Mouse (Mus musculus): ENCODE results near the gene Hdac7.

DNA sequence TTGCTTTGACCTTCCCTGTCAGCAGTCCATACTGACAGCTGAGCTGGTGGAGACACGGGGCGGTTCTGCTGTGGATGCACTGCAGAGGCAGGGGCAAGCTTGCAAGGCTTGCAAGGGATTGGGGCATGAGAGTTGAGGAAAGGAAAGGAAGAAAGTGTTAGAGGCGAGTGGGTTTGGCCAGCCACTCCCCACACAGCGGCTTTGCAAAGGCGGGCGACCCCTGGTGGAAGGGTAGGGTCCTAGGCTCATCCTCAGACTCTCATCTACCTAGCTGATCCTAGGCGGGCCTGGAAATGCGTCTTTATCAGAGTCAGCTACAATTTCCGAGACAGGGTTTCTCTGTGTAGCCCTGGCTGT is 61.6 kb downstream of the Hdac7 start:
- TF ChIP-seq POLR2A (IDR thresholded peaks at IDR 0.05; ENCODE audit: borderline replicate concordance, extremely low read depth, low read depth, low read length) (no peak), CTCF (IDR thresholded peaks at IDR 0.05; ENCODE audit: insufficient read depth, low read length) (peak; percentile 74)
